Mouse (Mus musculus): ENCODE results near the gene Abi1. TPM values are rescaled to one million over a fixed set of nuclear protein-coding genes. Genes with fewer than 3 reads are reported as not detected.

The Abi1 gene
- polyA plus RNA-seq, 1 experiment from 2014 or later, result 43.7 TPM

Other genes with a start within 250 kb of the Abi1 start
- gene Pdss1, start 144.7 kb downstream of the Abi1 start, polyA plus RNA-seq (2014; fragmentation: Nextera tagmentation; extraction: Ambion mirVana), result 15.0 and 16.5 TPM in 2 replicates
- gene Acbd5, start 27.9 kb upstream of the Abi1 start, polyA plus RNA-seq (2014; fragmentation: Nextera tagmentation; extraction: Ambion mirVana), result 25.6 and 28.9 TPM in 2 replicates
- 13.0 and 15.6 TPM in 2 replicates for gene Mastl, start 115.8 kb upstream of the Abi1 start, polyA plus RNA-seq (2014; fragmentation: Nextera tagmentation; extraction: Ambion mirVana)
- gene Yme1l1, start 116.1 kb upstream of the Abi1 start, polyA plus RNA-seq (2014; fragmentation: Nextera tagmentation; extraction: Ambion mirVana), result 92.1 and 96.2 TPM in 2 replicates
- not detected in 2 replicates for gene 4931423N10Rik, start 167.2 kb upstream of the Abi1 start, polyA plus RNA-seq (2014; fragmentation: Nextera tagmentation; extraction: Ambion mirVana)

Measured in limb, embryonic 11.5 days (tissue).